Mouse (Mus musculus) common myeloid progenitor, adult 5-6 weeks (primary cell): ENCODE results near the gene Ckap2l. TPM values are rescaled to one million over a fixed set of nuclear protein-coding genes. Genes with fewer than 3 reads are reported as not detected.

ENCODE experiments used
- total RNA-seq: library from RNA; stranded (forward); fragments of 200-1000, 187-1606 nt; gene quantifications from 2 replicates; pipeline ENCODE4 v1.2.3, GENCODE M21; 2017

The Ckap2l gene
- total RNA-seq, 1 experiment from 2014 or later: 78.5 TPM

Other genes with a start within 250 kb of the Ckap2l start
- not detected in 2 replicates for gene Vinac1, start 249.0 kb downstream of the Ckap2l start, total RNA-seq
- 5.5 and 6.4 TPM in 2 replicates for gene Ttl, start 231.3 kb downstream of the Ckap2l start, total RNA-seq
- gene Polr1b, start 196.2 kb downstream of the Ckap2l start, total RNA-seq: 48.6 and 59.8 TPM in 2 replicates
- gene Chchd5, start 167.5 kb downstream of the Ckap2l start, total RNA-seq: 14.5 and 18.5 TPM in 2 replicates
- 114 and 140 TPM in 2 replicates for gene Slc20a1, start 98.4 kb downstream of the Ckap2l start, total RNA-seq
- gene Il1a, start 12.8 kb upstream of the Ckap2l start, total RNA-seq: not detected in 2 replicates
- 1.0 and 1.4 TPM in 2 replicates for gene Il1b, start 73.9 kb upstream of the Ckap2l start, total RNA-seq
- not detected in 2 replicates for gene F830045P16Rik, start 239.4 kb upstream of the Ckap2l start, total RNA-seq